Mouse (Mus musculus) hindbrain, embryonic 14.5 days (tissue): ENCODE results near the gene Btbd9. TPM values are rescaled to one million over a fixed set of nuclear protein-coding genes. Genes with fewer than 3 reads are reported as not detected.

Experiments used
- ATAC-seq: fragments of 200-750 bp; cut with Nextera tagmentation; 2 replicates; pipeline ENCODE4 v1.8.0; 2017; ENCODE audit warnings: moderate number of reproducible peaks, mild to moderate bottlenecking, moderate TSS enrichment, moderate library complexity; ENCODE audit not compliant: low FRiP score
- DNase-seq: peaks from one replicate; pipeline ENCODE4 v3.0.0-alpha.2; 2015; ENCODE audit warnings: low spot score
- H3K27ac ChIP-seq: fragments of 300-500 bp; sonication (generic); 2 replicates; pipeline ENCODE4 v1.5.1; 2014; ENCODE audit warnings: mild to moderate bottlenecking, moderate library complexity
- H3K27me3 ChIP-seq: fragments of 300-500 bp; sonication (generic); 2 replicates; pipeline ENCODE4 v1.6.1; 2014; ENCODE audit warnings: mild to moderate bottlenecking, low read length, mixed read lengths; ENCODE audit not compliant: control insufficient read depth, insufficient read depth
- H3K36me3 ChIP-seq: fragments of 300-500 bp; sonication (generic); replicated peaks from 2 replicates; pipeline ENCODE4 v1.6.1; 2014; ENCODE audit not compliant: control insufficient read depth, insufficient read depth
- H3K4me1 ChIP-seq: fragments of 300-500 bp; sonication (generic); replicated peaks from 2 replicates; pipeline ENCODE4 v1.6.1; 2014; ENCODE audit warnings: antibody characterized with exemption, low read length, mixed read lengths; ENCODE audit not compliant: control insufficient read depth, insufficient read depth
- H3K4me2 ChIP-seq: fragments of 300-500 bp; sonication (generic); replicated peaks from 2 replicates; pipeline ENCODE4 v1.6.1; 2014; ENCODE audit warnings: mild to moderate bottlenecking, moderate library complexity
- H3K4me3 ChIP-seq: fragments of 300-500 bp; sonication (generic); replicated peaks from 2 replicates; pipeline ENCODE4 v1.5.1; 2014; ENCODE audit warnings: mild to moderate bottlenecking, low read length
- H3K9ac ChIP-seq: fragments of 300-500 bp; sonication (generic); 2 replicates; pipeline ENCODE4 v1.6.1; 2014
- H3K9me3 ChIP-seq: fragments of 300-500 bp; sonication (generic); 2 replicates; pipeline ENCODE4 v1.6.1; 2016; ENCODE audit warnings: low read length; ENCODE audit not compliant: control insufficient read depth
- WGBS: fragments of 180-500 bp; shearing (Covaris S2); extraction: QIAGEN DNeasy Blood & Tissue Kit; methylation state at CpG from one replicate; pipeline ENCODE4 v1.1.7; 2014; 5-methylcytosine and 5-hydroxymethylcytosine counted together
- polyA plus RNA-seq: library from polyadenylated mRNA; unstranded; fragments of >200 nt; fragmentation: Nextera tagmentation; extraction: Ambion mirVana; gene quantifications from 2 replicates; pipeline ENCODE4 v1.2.1, GENCODE M21; 2014

Btbd9 gene
- polyA plus RNA-seq, 1 experiment from 2014 or later = 126 TPM

- H3K9ac ChIP-seq = no peak overlapping the region
- peak overlapping the region; percentile 51; the same call in 1 of the 2 replicates for H3K27ac ChIP-seq
- no peak overlapping the region for H3K4me3 ChIP-seq
- peaks cover 17% of the 10 kb centered on the region; the same call in 1 of the 2 replicates for H3K4me1 ChIP-seq
- H3K4me2 ChIP-seq = no peak overlapping the region
- no peak for DNase-seq
- H3K9me3 ChIP-seq = no peaks in the 10 kb centered on the region
- 93% methylated on average over 2 of the region's 2 CpGs for WGBS
- H3K36me3 ChIP-seq = no peaks in the 10 kb centered on the region
- ATAC-seq = no peak
- H3K27me3 ChIP-seq = no peaks in the 10 kb centered on the region
These were observed 290.6 kb downstream of the Btbd9 start for GRCm38 (mm10) chr17:30285641-30286040.

GRCm38 (mm10) chr17:30283460-30284050 lies 292.7 kb downstream of the Btbd9 start:
- no peaks in the 10 kb centered on the region for H3K36me3 ChIP-seq
- no peaks in the 10 kb centered on the region for H3K27me3 ChIP-seq
- no peaks in the 10 kb centered on the region for H3K9me3 ChIP-seq
- no peak overlapping the region for H3K27ac ChIP-seq
- H3K4me2 ChIP-seq = no peak overlapping the region
- no peak overlapping the region for H3K9ac ChIP-seq
- H3K4me1 ChIP-seq = peaks cover 30% of the 10 kb centered on the region
- no peak for ATAC-seq
- no peak for DNase-seq
- WGBS = 81% methylated on average over 4 of the region's 4 CpGs
- no peak overlapping the region for H3K4me3 ChIP-seq

- H3K9ac ChIP-seq = no peak overlapping the region
- peaks cover 29% of the 10 kb centered on the region for H3K4me1 ChIP-seq
- no peaks in the 10 kb centered on the region for H3K36me3 ChIP-seq
- no peak overlapping the region for H3K27ac ChIP-seq
- H3K27me3 ChIP-seq = no peaks in the 10 kb centered on the region
- no peak for DNase-seq
- ATAC-seq = no peak
- H3K9me3 ChIP-seq = no peaks in the 10 kb centered on the region
- H3K4me2 ChIP-seq = no peak overlapping the region
- no peak overlapping the region for H3K4me3 ChIP-seq
These were observed 293.3 kb downstream of the Btbd9 start for GRCm38 (mm10) chr17:30283001-30283400.

GRCm38 (mm10) chr17:30280323-30281118 lies 295.8 kb downstream of the Btbd9 start:
- DNase-seq = no peak
- ATAC-seq = no peak

GRCm38 (mm10) chr17:30279684-30280083 lies 296.6 kb downstream of the Btbd9 start:
- Histone ChIP-seq H3K27ac (peak overlapping the region; percentile 65; the same call in 1 of the 2 replicates), H3K4me3 (no peak overlapping the region), H3K9me3 (no peaks in the 10 kb centered on the region), H3K9ac (no peak overlapping the region), H3K4me1 (peaks cover 18% of the 10 kb centered on the region), H3K4me2 (no peak overlapping the region), H3K27me3 (no peaks in the 10 kb centered on the region), H3K36me3 (0 out of 2 replicates have a peak, but pooled peaks cover under 1% of the 10 kb centered on the region)
- 15% methylated on average over 5 of the region's 5 CpGs for WGBS
- no peak for DNase-seq
- no peak for ATAC-seq

More at GRCm38 (mm10) chr17:30280323-30281118, 295.8 kb downstream of the Btbd9 start:
- Histone ChIP-seq H3K4me3 (no peak overlapping the region), H3K4me2 (no peak overlapping the region), H3K36me3 (no peaks in the 10 kb centered on the region), H3K4me1 (peaks cover 26% of the 10 kb centered on the region), H3K27ac (no peak overlapping the region), H3K9me3 (no peaks in the 10 kb centered on the region), H3K27me3 (no peaks in the 10 kb centered on the region), H3K9ac (no peak overlapping the region)
- 60% methylated on average over 7 of the region's 7 CpGs for WGBS

GRCm38 (mm10) chr17:30278596-30279378 lies 297.5 kb downstream of the Btbd9 start:
- Histone ChIP-seq H3K27ac (peak overlapping the region; percentile 65), H3K36me3 (0 out of 2 replicates have a peak, but pooled peaks cover 6% of the 10 kb centered on the region), H3K4me3 (no peak overlapping the region), H3K4me2 (no peak overlapping the region), H3K9ac (no peak overlapping the region), H3K27me3 (no peaks in the 10 kb centered on the region), H3K9me3 (no peaks in the 10 kb centered on the region), H3K4me1 (peaks cover 14% of the 10 kb centered on the region)
- DNase-seq (no peak), ATAC-seq (no peak)
- 22% methylated on average over 16 of the region's 16 CpGs for WGBS

GRCm38 (mm10) chr17:30276477-30276876 lies 299.8 kb downstream of the Btbd9 start:
- Histone ChIP-seq H3K27me3 (no peaks in the 10 kb centered on the region), H3K27ac (no peak overlapping the region), H3K9ac (no peak overlapping the region), H3K4me2 (no peak overlapping the region), H3K36me3 (0 out of 2 replicates have a peak, but pooled peaks cover 6% of the 10 kb centered on the region), H3K9me3 (no peaks in the 10 kb centered on the region), H3K4me3 (no peak overlapping the region), H3K4me1 (peaks cover 14% of the 10 kb centered on the region)
- ATAC-seq (peak; percentile 65), DNase-seq (no peak)
- 87% methylated on average over 4 of the region's 4 CpGs for WGBS

- DNase-seq (peak; percentile 41), ATAC-seq (no peak)
- no peak overlapping the region for H3K27ac ChIP-seq
These were observed 303.5 kb downstream of the Btbd9 start for GRCm38 (mm10) chr17:30272769-30273168.

More at GRCm38 (mm10) chr17:30272769-30273168, 303.5 kb downstream of the Btbd9 start:
- no peak overlapping the region for H3K4me2 ChIP-seq
- 0 out of 2 replicates have a peak, but pooled peaks cover 6% of the 10 kb centered on the region for H3K36me3 ChIP-seq
- no peak overlapping the region for H3K4me3 ChIP-seq
- 80% methylated on average over 6 of the region's 6 CpGs for WGBS
- H3K9ac ChIP-seq = no peak overlapping the region
- H3K4me1 ChIP-seq = 0 out of 2 replicates have a peak, but pooled peaks cover 4% of the 10 kb centered on the region
- H3K27me3 ChIP-seq = no peaks in the 10 kb centered on the region
- no peaks in the 10 kb centered on the region for H3K9me3 ChIP-seq
